Mouse (Mus musculus): Measurements from ENCODE around the gene Pin1rt1. TPM values are rescaled to one million over a fixed set of nuclear protein-coding genes. Genes with fewer than 3 reads are reported as not detected.

Gene Pin1rt1
- polyA plus RNA-seq, 1 experiment: not detected

GRCm38 (mm10) chr2:104722021-104722420, 5.8 kb upstream of the Pin1rt1 start:
- Histone ChIP-seq H3K36me3 (ENCODE audit: control insufficient read depth) (no peaks in the 10 kb centered on the region), H3K4me3 (replicated peaks) (no peak overlapping the region), H3K9me3 (ENCODE audit: control insufficient read depth, low read length) (no peaks in the 10 kb centered on the region), H3K4me1 (ENCODE audit: control insufficient read depth) (no peaks in the 10 kb centered on the region), H3K27me3 (ENCODE audit: control insufficient read depth) (no peaks in the 10 kb centered on the region)
- TF ChIP-seq TAL1 (IDR thresholded peaks at IDR 0.05; ENCODE audit: low read length): no peak
- TF ChIP-seq GATA1 (IDR thresholded peaks at IDR 0.05; ENCODE audit: low read length): no peak

GRCm38 (mm10) chr2:104717827-104718226, 1.6 kb upstream of the Pin1rt1 start:
- H3K4me1 ChIP-seq (ENCODE audit: control insufficient read depth): no peaks in the 10 kb centered on the region
- H3K36me3 ChIP-seq (ENCODE audit: control insufficient read depth): no peaks in the 10 kb centered on the region
- TF ChIP-seq TAL1 (IDR thresholded peaks at IDR 0.05; ENCODE audit: low read length): no peak
- no peak for TF ChIP-seq GATA1 (IDR thresholded peaks at IDR 0.05; ENCODE audit: low read length)
- no peak overlapping the region for H3K4me3 ChIP-seq (replicated peaks)
- H3K9me3 ChIP-seq (ENCODE audit: control insufficient read depth, low read length): no peaks in the 10 kb centered on the region
- peaks cover 4% of the 10 kb centered on the region; the same call in 1 of the 2 replicates for H3K27me3 ChIP-seq (ENCODE audit: control insufficient read depth)

- H3K4me3 ChIP-seq (replicated peaks): no peak overlapping the region
- H3K4me1 ChIP-seq (ENCODE audit: control insufficient read depth): peaks cover 3% of the 10 kb centered on the region
- no peaks in the 10 kb centered on the region for H3K36me3 ChIP-seq (ENCODE audit: control insufficient read depth)
- TF ChIP-seq GATA1 (IDR thresholded peaks at IDR 0.05; ENCODE audit: low read length) (no peak), TAL1 (IDR thresholded peaks at IDR 0.05; ENCODE audit: low read length) (no peak)
- H3K9me3 ChIP-seq (ENCODE audit: control insufficient read depth, low read length): no peaks in the 10 kb centered on the region
- peaks cover 9% of the 10 kb centered on the region for H3K27me3 ChIP-seq (ENCODE audit: control insufficient read depth)
These were observed 1.1 kb upstream of the Pin1rt1 start for GRCm38 (mm10) chr2:104717231-104717735.

GRCm38 (mm10) chr2:104714254-104714691, 1.9 kb downstream of the Pin1rt1 start:
- Histone ChIP-seq H3K4me1 (ENCODE audit: control insufficient read depth) (peaks cover 14% of the 10 kb centered on the region), H3K4me3 (replicated peaks) (no peak overlapping the region), H3K9me3 (ENCODE audit: control insufficient read depth, low read length) (no peaks in the 10 kb centered on the region), H3K36me3 (ENCODE audit: control insufficient read depth) (no peaks in the 10 kb centered on the region), H3K27me3 (ENCODE audit: control insufficient read depth) (peaks cover 36% of the 10 kb centered on the region)
- no peak for TF ChIP-seq TAL1 (IDR thresholded peaks at IDR 0.05; ENCODE audit: low read length)
- TF ChIP-seq GATA1 (IDR thresholded peaks at IDR 0.05; ENCODE audit: low read length): no peak

- no peaks in the 10 kb centered on the region for H3K36me3 ChIP-seq (ENCODE audit: control insufficient read depth)
- peaks cover 14% of the 10 kb centered on the region for H3K4me1 ChIP-seq (ENCODE audit: control insufficient read depth)
- H3K27me3 ChIP-seq (ENCODE audit: control insufficient read depth): peaks cover 36% of the 10 kb centered on the region
- H3K9me3 ChIP-seq (ENCODE audit: control insufficient read depth, low read length): no peaks in the 10 kb centered on the region
- peak overlapping the region; percentile 69 for H3K4me3 ChIP-seq (replicated peaks)
- TF ChIP-seq GATA1 (IDR thresholded peaks at IDR 0.05; ENCODE audit: low read length) (no peak), TAL1 (IDR thresholded peaks at IDR 0.05; ENCODE audit: low read length) (no peak)
These were observed 3.7 kb downstream of the Pin1rt1 start for GRCm38 (mm10) chr2:104712486-104712809.

- Histone ChIP-seq H3K27me3 (ENCODE audit: control insufficient read depth) (peaks cover 36% of the 10 kb centered on the region), H3K9me3 (ENCODE audit: control insufficient read depth, low read length) (no peaks in the 10 kb centered on the region), H3K4me3 (replicated peaks) (peak within 1 kb of the TSS; percentile 69), H3K4me1 (ENCODE audit: control insufficient read depth) (peaks cover 14% of the 10 kb centered on the region), H3K36me3 (ENCODE audit: control insufficient read depth) (no peaks in the 10 kb centered on the region)
- TF ChIP-seq GATA1 (IDR thresholded peaks at IDR 0.05; ENCODE audit: low read length): no peak
- no peak for TF ChIP-seq TAL1 (IDR thresholded peaks at IDR 0.05; ENCODE audit: low read length)
These were observed 4.3 kb downstream of the Pin1rt1 start, which contains the start of gene Tcp11l1 for GRCm38 (mm10) chr2:104711585-104712485. Gene Tcp11l1, minus strand, starts transcription at chr2:104712169.

- no peak overlapping the region for H3K4me3 ChIP-seq (replicated peaks)
These were observed 5.4 kb downstream of the Pin1rt1 start for GRCm38 (mm10) chr2:104710670-104711370.

GRCm38 (mm10) chr2:104709786-104710337, 6.3 kb downstream of the Pin1rt1 start:
- Histone ChIP-seq H3K9me3 (ENCODE audit: control insufficient read depth, low read length) (no peaks in the 10 kb centered on the region), H3K27me3 (ENCODE audit: control insufficient read depth) (peaks cover 36% of the 10 kb centered on the region), H3K36me3 (ENCODE audit: control insufficient read depth) (no peaks in the 10 kb centered on the region), H3K4me1 (ENCODE audit: control insufficient read depth) (peaks cover 14% of the 10 kb centered on the region), H3K4me3 (replicated peaks) (no peak overlapping the region)
- TF ChIP-seq TAL1 (IDR thresholded peaks at IDR 0.05; ENCODE audit: low read length) (no peak), GATA1 (IDR thresholded peaks at IDR 0.05; ENCODE audit: low read length) (no peak)

More at GRCm38 (mm10) chr2:104710670-104711370, 5.4 kb downstream of the Pin1rt1 start:
- Histone ChIP-seq H3K9me3 (ENCODE audit: control insufficient read depth, low read length) (no peaks in the 10 kb centered on the region), H3K27me3 (ENCODE audit: control insufficient read depth) (peaks cover 36% of the 10 kb centered on the region), H3K36me3 (ENCODE audit: control insufficient read depth) (no peaks in the 10 kb centered on the region), H3K4me1 (ENCODE audit: control insufficient read depth) (peaks cover 14% of the 10 kb centered on the region)
- TF ChIP-seq TAL1 (IDR thresholded peaks at IDR 0.05; ENCODE audit: low read length): no peak
- no peak for TF ChIP-seq GATA1 (IDR thresholded peaks at IDR 0.05; ENCODE audit: low read length)

Data from erythroblast, embryonic 14.5 days (primary cell).